In the genomic region with DNA sequence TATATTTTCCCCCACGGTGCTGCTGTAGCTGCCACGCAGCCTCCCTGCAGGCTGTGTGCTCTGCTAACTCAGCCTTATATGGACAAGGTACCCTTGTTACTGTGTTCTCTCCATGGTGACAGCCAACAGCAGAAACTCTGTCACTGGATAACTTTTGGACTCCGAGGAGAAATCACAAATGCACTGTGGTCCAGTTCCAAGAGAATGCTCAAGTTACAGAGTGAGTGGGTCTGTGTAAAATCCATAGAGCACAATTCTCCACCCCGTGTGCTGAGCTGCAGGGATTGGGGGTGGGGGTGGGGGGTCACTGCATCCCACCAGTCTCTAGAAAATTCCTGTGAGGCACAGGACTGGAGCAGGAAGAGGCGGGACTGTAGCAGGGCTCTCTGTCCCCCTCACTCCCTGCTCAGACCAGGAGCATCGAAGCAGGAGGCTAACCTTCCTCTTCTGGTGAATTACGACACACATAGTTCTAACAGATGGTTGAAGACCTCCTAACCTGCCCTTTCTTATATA, we compare ENCODE assay signal across 9 mouse cellular contexts. TPM values are rescaled to one million over a fixed set of nuclear protein-coding genes. Genes with fewer than 3 reads are reported as not detected.
DNase-seq lines count a peak whose midpoint lies in the region; ATAC-seq and TF ChIP-seq lines count a peak whose summit lies in the region.
"Had no signal": no experiment of that assay in that cellular context is flagged by ENCODE, and none has a peak within 500 bp of the region (broad histone marks: within the 10 kb centered on the region; RNA-seq: fewer than 3 reads in every experiment).

No protein-coding gene starts in this region.

- H3K4me3 ChIP-seq in kidney, adult 2 months (ENCODE audit: insufficient read depth, low read depth, low read length) = no peak overlapping the region
- no peak overlapping the region for H3K4me3 ChIP-seq in embryonic facial prominence, embryonic 14.5 days (ENCODE audit: low read depth, low read length)
- no peak overlapping the region for H3K4me3 ChIP-seq in limb, embryonic 13.5 days
- no peak overlapping the region for H3K4me3 ChIP-seq in cerebellum, adult 2 months (replicated peaks; ENCODE audit: insufficient read depth, low read depth, low read length)
- H3K4me3 ChIP-seq: hindbrain, embryonic 15.5 days; left cerebral cortex, adult 2 months had no signal

- 30% methylated on average over 7 of the region's 7 CpGs for WGBS in kidney, adult 2 months
- 36% methylated on average over 7 of the region's 7 CpGs for WGBS in embryonic facial prominence, embryonic 14.5 days
- 24% methylated on average over 7 of the region's 7 CpGs for WGBS in limb, embryonic 13.5 days
- 65% methylated on average over 7 of the region's 7 CpGs for WGBS in cerebellum, adult 2 months

- DNase-seq in kidney, adult 2 months = peak; percentile 63
- DNase-seq in kidney, postnatal 10 days = no peak
- peak; percentile 31 for DNase-seq in embryo, embryonic 11 days
- peak; percentile 74 for DNase-seq in embryonic facial prominence, embryonic 14.5 days (ENCODE audit: low spot score)
- no peak for DNase-seq in cerebellum, adult 2 months
- DNase-seq in spleen, postnatal 4 days (ENCODE audit: low spot score in 2 of 2) = no peak

- H3K4me2 ChIP-seq in embryonic facial prominence, embryonic 14.5 days (ENCODE audit: low read depth, low read length) = no peak overlapping the region; the same call in 1 of the 2 replicates
- peak overlapping the region; percentile 34 for H3K4me2 ChIP-seq in limb, embryonic 13.5 days (replicated peaks)
- H3K4me2 ChIP-seq: hindbrain, embryonic 15.5 days had no signal

- H3K36me3 ChIP-seq in kidney, adult 2 months (ENCODE audit: control insufficient read depth, insufficient read depth, low read length) = no peaks in the 10 kb centered on the region
- no peaks in the 10 kb centered on the region for H3K36me3 ChIP-seq in embryonic facial prominence, embryonic 14.5 days (ENCODE audit: control insufficient read depth, insufficient read depth, low read length)
- no peaks in the 10 kb centered on the region for H3K36me3 ChIP-seq in limb, embryonic 13.5 days
- H3K36me3 ChIP-seq: hindbrain, embryonic 15.5 days had no signal

- no peak for TF ChIP-seq CTCF in kidney, adult 2 months (conservative IDR thresholded peaks at IDR 0.05; ENCODE audit: insufficient read depth, insufficient read length, low read depth, low read length)
- TF ChIP-seq CTCF in cerebellum, adult 2 months (IDR thresholded peaks at IDR 0.05; ENCODE audit: borderline replicate concordance, insufficient read depth, low read depth, low read length) = no peak

- H3K27me3 ChIP-seq in kidney, adult 2 months (replicated peaks; ENCODE audit: control insufficient read depth, insufficient read depth, low read length) = no peaks in the 10 kb centered on the region
- H3K27me3 ChIP-seq in embryonic facial prominence, embryonic 14.5 days (replicated peaks; ENCODE audit: control insufficient read depth, insufficient read depth, low read length) = no peaks in the 10 kb centered on the region
- no peaks in the 10 kb centered on the region for H3K27me3 ChIP-seq in limb, embryonic 13.5 days
- no peaks in the 10 kb centered on the region for H3K27me3 ChIP-seq in cerebellum, adult 2 months (ENCODE audit: control insufficient read depth, insufficient read depth, low read length)
- H3K27me3 ChIP-seq: hindbrain, embryonic 15.5 days had no signal

- H3K9ac ChIP-seq in embryonic facial prominence, embryonic 14.5 days (ENCODE audit: low read depth, low read length) = no peak overlapping the region
- H3K9ac ChIP-seq in limb, embryonic 13.5 days = no peak overlapping the region
- H3K9ac ChIP-seq: hindbrain, embryonic 15.5 days had no signal

- 0 out of 2 replicates have a peak overlapping the region, but pooled peaks have one; percentile 5 for H3K27ac ChIP-seq in kidney, adult 2 months (ENCODE audit: insufficient read depth, low read depth, low read length)
- peak overlapping the region; percentile 79 for H3K27ac ChIP-seq in embryonic facial prominence, embryonic 14.5 days (replicated peaks; ENCODE audit: low read depth, low read length)
- H3K27ac ChIP-seq in limb, embryonic 13.5 days = peak overlapping the region; percentile 85
- no peak overlapping the region for H3K27ac ChIP-seq in cerebellum, adult 2 months (ENCODE audit: insufficient read depth, low read length)
- H3K27ac ChIP-seq: hindbrain, embryonic 15.5 days; left cerebral cortex, adult 2 months had no signal

- no peak for TF ChIP-seq POLR2A in kidney, adult 2 months (IDR thresholded peaks at IDR 0.05; ENCODE audit: low read depth, low read length)
- no peak for TF ChIP-seq POLR2A in cerebellum, adult 2 months (IDR thresholded peaks at IDR 0.05; ENCODE audit: borderline replicate concordance, insufficient read depth, low read length)

- ATAC-seq in embryonic facial prominence, embryonic 14.5 days (ENCODE audit: low read depth) = peak; percentile 56
- ATAC-seq in limb, embryonic 13.5 days (ENCODE audit: low FRiP score, low read depth) = peak; percentile 79

- H3K9me3 ChIP-seq in embryonic facial prominence, embryonic 14.5 days (ENCODE audit: control insufficient read depth, low read length) = no peaks in the 10 kb centered on the region
- H3K9me3 ChIP-seq in limb, embryonic 13.5 days = no peaks in the 10 kb centered on the region
- H3K9me3 ChIP-seq: hindbrain, embryonic 15.5 days had no signal

- H3K4me1 ChIP-seq in kidney, adult 2 months (ENCODE audit: control insufficient read depth, insufficient read depth, low read length) = peaks cover 33% of the 10 kb centered on the region
- peaks cover 35% of the 10 kb centered on the region for H3K4me1 ChIP-seq in embryonic facial prominence, embryonic 14.5 days (ENCODE audit: control insufficient read depth, insufficient read depth, low read length)
- H3K4me1 ChIP-seq in limb, embryonic 13.5 days = peaks cover 46% of the 10 kb centered on the region
- H3K4me1 ChIP-seq in cerebellum, adult 2 months (ENCODE audit: control insufficient read depth, insufficient read depth, low read length) = peaks cover 2% of the 10 kb centered on the region; the same call in 1 of the 2 replicates

RNA-seq across cellular contexts. Expression of gene Col4a1, which starts 45.4 kb away (rescaled TPM):
- 216 and 304 TPM in 2 replicates for polyA plus RNA-seq in kidney, adult 2 months (2012; rRNA removed)
- polyA plus RNA-seq in embryonic facial prominence, embryonic 14.5 days (2014; fragmentation: Nextera tagmentation; extraction: Ambion mirVana) = 270 and 289 TPM in 2 replicates
- 113 and 115 TPM in 2 replicates for polyA plus RNA-seq in limb, embryonic 13.5 days (2015; fragmentation: Nextera tagmentation; extraction: Ambion mirVana)
- 14.8 and 15.6 TPM in 2 replicates for polyA plus RNA-seq in cerebellum, adult 2 months (2012; rRNA removed)

RNA-seq across cellular contexts. Expression of gene Col4a2, which starts 45.4 kb away (rescaled TPM):
- 75.6 and 83.5 TPM in 2 replicates for polyA plus RNA-seq in kidney, adult 2 months (2012; rRNA removed)
- polyA plus RNA-seq in embryonic facial prominence, embryonic 14.5 days (2014; fragmentation: Nextera tagmentation; extraction: Ambion mirVana) = 92.3 and 95.9 TPM in 2 replicates
- polyA plus RNA-seq in limb, embryonic 13.5 days (2015; fragmentation: Nextera tagmentation; extraction: Ambion mirVana) = 52.1 and 56.3 TPM in 2 replicates
- polyA plus RNA-seq in cerebellum, adult 2 months (2012; rRNA removed) = 13.8 and 15.0 TPM in 2 replicates

Comparison
In these comparisons a context has a peak if more than half of its experiments do, and no peak if none do; other contexts are left out.
1. DNase-seq: peak in kidney, adult 2 months (single experiment), embryo, embryonic 11 days (single experiment) and embryonic facial prominence, embryonic 14.5 days (single experiment); none in kidney, postnatal 10 days (single experiment), cerebellum, adult 2 months (0 of 2) and spleen, postnatal 4 days (0 of 2).